Mouse (Mus musculus): ENCODE results near the gene Gapdh. TPM values are rescaled to one million over a fixed set of nuclear protein-coding genes. Genes with fewer than 3 reads are reported as not detected.
"Not testable (repeated sequence)": the region's sequence is repeated elsewhere in the genome, so short reads cannot be mapped to it uniquely, and the experiment has no call there.

The Gapdh gene
- polyA plus RNA-seq, 1 experiment from 2014 or later, result 2,787 TPM

GRCm38 (mm10) chr6:125164672-125165327, 1.5 kb downstream of the Gapdh start:
- Histone ChIP-seq H3K27me3 (ENCODE audit: control insufficient read depth, insufficient read depth, low read length) (no peaks in the 10 kb centered on the region), H3K36me3 (ENCODE audit: control insufficient read depth, insufficient read depth, low read length) (peaks cover 27% of the 10 kb centered on the region), H3K27ac (replicated peaks; ENCODE audit: low read depth, low read length) (peak overlapping the region; percentile 90), H3K9ac (ENCODE audit: low read length) (peak overlapping the region; percentile 99), H3K9me3 (ENCODE audit: control insufficient read depth, low read length) (no peaks in the 10 kb centered on the region), H3K4me3 (ENCODE audit: low read depth, low read length) (peak overlapping the region; percentile 97), H3K4me1 (ENCODE audit: control insufficient read depth, insufficient read depth, low read length) (peaks cover 24% of the 10 kb centered on the region), H3K4me2 (ENCODE audit: low read depth, severe bottlenecking) (peak overlapping the region; percentile 96)
- peak; percentile 28; the same call in 1 of the 2 replicates for ATAC-seq (ENCODE audit: insufficient number of reproducible peaks, low FRiP score, low TSS enrichment, low read depth)
- WGBS, result under 1% methylated on average over 38 of the region's 39 CpGs
- peak; percentile 89 for DNase-seq (ENCODE audit: low spot score)

- peaks cover 20% of the 10 kb centered on the region for H3K36me3 ChIP-seq (ENCODE audit: control insufficient read depth, insufficient read depth, low read length)
- DNase-seq (ENCODE audit: low spot score), result peak; percentile 45
- 5% methylated on average over 20 of the region's 20 CpGs for WGBS
Observed at GRCm38 (mm10) chr6:125163801-125164657, 2.2 kb downstream of the Gapdh start.

GRCm38 (mm10) chr6:125162615-125163305, 3.5 kb downstream of the Gapdh start:
- not testable (repeated sequence) for H3K4me3 ChIP-seq (ENCODE audit: low read depth, low read length); H3K27ac ChIP-seq (replicated peaks; ENCODE audit: low read depth, low read length); ATAC-seq (ENCODE audit: insufficient number of reproducible peaks, low FRiP score, low TSS enrichment, low read depth); H3K4me2 ChIP-seq (ENCODE audit: low read depth, severe bottlenecking); DNase-seq (ENCODE audit: low spot score); H3K9me3 ChIP-seq (ENCODE audit: control insufficient read depth, low read length); H3K27me3 ChIP-seq (ENCODE audit: control insufficient read depth, insufficient read depth, low read length); H3K9ac ChIP-seq (ENCODE audit: low read length)
- whole genome bisulfite sequencing, result 80% methylated on average over 11 of the region's 16 CpGs
- Histone ChIP-seq H3K4me1 (ENCODE audit: control insufficient read depth, insufficient read depth, low read length) (peaks cover 24% of the 10 kb centered on the region), H3K36me3 (ENCODE audit: control insufficient read depth, insufficient read depth, low read length) (peaks cover 13% of the 10 kb centered on the region)

More at GRCm38 (mm10) chr6:125163801-125164657, 2.2 kb downstream of the Gapdh start:
- peak overlapping the region; percentile 96 for H3K4me2 ChIP-seq (ENCODE audit: low read depth, severe bottlenecking)
- no peak for ATAC-seq (ENCODE audit: insufficient number of reproducible peaks, low FRiP score, low TSS enrichment, low read depth)
- peak overlapping the region; percentile 97 for H3K4me3 ChIP-seq (ENCODE audit: low read depth, low read length)
- peak overlapping the region; percentile 90 for H3K27ac ChIP-seq (replicated peaks; ENCODE audit: low read depth, low read length)
- H3K4me1 ChIP-seq (ENCODE audit: control insufficient read depth, insufficient read depth, low read length), result peaks cover 24% of the 10 kb centered on the region
- no peaks in the 10 kb centered on the region for H3K27me3 ChIP-seq (ENCODE audit: control insufficient read depth, insufficient read depth, low read length)
- H3K9ac ChIP-seq (ENCODE audit: low read length), result peak overlapping the region; percentile 99
- no peaks in the 10 kb centered on the region for H3K9me3 ChIP-seq (ENCODE audit: control insufficient read depth, low read length)

GRCm38 (mm10) chr6:125161971-125162370, 4.3 kb downstream of the Gapdh start:
- 16% methylated on average over 3 of the region's 5 CpGs for WGBS
- H3K9ac ChIP-seq (ENCODE audit: low read length); ATAC-seq (ENCODE audit: insufficient number of reproducible peaks, low FRiP score, low TSS enrichment, low read depth); H3K4me3 ChIP-seq (ENCODE audit: low read depth, low read length); H3K27me3 ChIP-seq (ENCODE audit: control insufficient read depth, insufficient read depth, low read length); H3K27ac ChIP-seq (replicated peaks; ENCODE audit: low read depth, low read length); H3K9me3 ChIP-seq (ENCODE audit: control insufficient read depth, low read length); H3K4me2 ChIP-seq (ENCODE audit: low read depth, severe bottlenecking): not testable (repeated sequence)
- Histone ChIP-seq H3K36me3 (ENCODE audit: control insufficient read depth, insufficient read depth, low read length) (peaks cover 17% of the 10 kb centered on the region), H3K4me1 (ENCODE audit: control insufficient read depth, insufficient read depth, low read length) (peaks cover 16% of the 10 kb centered on the region)
- peak; percentile 83 for DNase-seq (ENCODE audit: low spot score)

- Histone ChIP-seq H3K4me2 (ENCODE audit: low read depth, severe bottlenecking) (no peak overlapping the region), H3K27ac (replicated peaks; ENCODE audit: low read depth, low read length) (no peak overlapping the region), H3K4me3 (ENCODE audit: low read depth, low read length) (no peak overlapping the region), H3K36me3 (ENCODE audit: control insufficient read depth, insufficient read depth, low read length) (peaks cover 17% of the 10 kb centered on the region), H3K9ac (ENCODE audit: low read length) (no peak overlapping the region), H3K4me1 (ENCODE audit: control insufficient read depth, insufficient read depth, low read length) (peaks cover 8% of the 10 kb centered on the region), H3K27me3 (ENCODE audit: control insufficient read depth, insufficient read depth, low read length) (no peaks in the 10 kb centered on the region), H3K9me3 (ENCODE audit: control insufficient read depth, low read length) (no peaks in the 10 kb centered on the region)
- DNase-seq (ENCODE audit: low spot score) (peak; percentile 74), ATAC-seq (ENCODE audit: insufficient number of reproducible peaks, low FRiP score, low TSS enrichment, low read depth) (no peak)
- WGBS, result 18% methylated on average over 22 of the region's 22 CpGs
Observed at GRCm38 (mm10) chr6:125160854-125161760, 5.2 kb downstream of the Gapdh start.

- DNase-seq (ENCODE audit: low spot score), result no peak
Observed at GRCm38 (mm10) chr6:125160558-125160853, 5.8 kb downstream of the Gapdh start.

GRCm38 (mm10) chr6:125159773-125160557, 6.3 kb downstream of the Gapdh start:
- WGBS, result 88% methylated on average over 7 of the region's 7 CpGs
- H3K27me3 ChIP-seq (ENCODE audit: control insufficient read depth, insufficient read depth, low read length), result no peaks in the 10 kb centered on the region
- H3K4me3 ChIP-seq (ENCODE audit: low read depth, low read length), result no peak overlapping the region

More at GRCm38 (mm10) chr6:125160558-125160853, 5.8 kb downstream of the Gapdh start:
- Histone ChIP-seq H3K27me3 (ENCODE audit: control insufficient read depth, insufficient read depth, low read length) (no peaks in the 10 kb centered on the region), H3K4me2 (ENCODE audit: low read depth, severe bottlenecking) (no peak overlapping the region), H3K9me3 (ENCODE audit: control insufficient read depth, low read length) (no peaks in the 10 kb centered on the region), H3K27ac (replicated peaks; ENCODE audit: low read depth, low read length) (no peak overlapping the region), H3K4me3 (ENCODE audit: low read depth, low read length) (no peak overlapping the region), H3K36me3 (ENCODE audit: control insufficient read depth, insufficient read depth, low read length) (peaks cover 17% of the 10 kb centered on the region), H3K9ac (ENCODE audit: low read length) (no peak overlapping the region), H3K4me1 (ENCODE audit: control insufficient read depth, insufficient read depth, low read length) (peaks cover 8% of the 10 kb centered on the region)
- no peak for ATAC-seq (ENCODE audit: insufficient number of reproducible peaks, low FRiP score, low TSS enrichment, low read depth)
- WGBS, result 76% methylated on average over 10 of the region's 10 CpGs

More at GRCm38 (mm10) chr6:125159773-125160557, 6.3 kb downstream of the Gapdh start:
- Histone ChIP-seq H3K9me3 (ENCODE audit: control insufficient read depth, low read length) (no peaks in the 10 kb centered on the region), H3K4me1 (ENCODE audit: control insufficient read depth, insufficient read depth, low read length) (peaks cover 8% of the 10 kb centered on the region), H3K27ac (replicated peaks; ENCODE audit: low read depth, low read length) (no peak overlapping the region), H3K9ac (ENCODE audit: low read length) (no peak overlapping the region), H3K4me2 (ENCODE audit: low read depth, severe bottlenecking) (no peak overlapping the region), H3K36me3 (ENCODE audit: control insufficient read depth, insufficient read depth, low read length) (peaks cover 17% of the 10 kb centered on the region)
- DNase-seq (ENCODE audit: low spot score) (peak; percentile 27), ATAC-seq (ENCODE audit: insufficient number of reproducible peaks, low FRiP score, low TSS enrichment, low read depth) (no peak)
